Mouse (Mus musculus) embryonic stem cell, embryonic (primary cell): ENCODE measurements at regions not wholly inside any gene's neighbourhood (a gene's known extent, or its start where the extent isn't known, plus 50 kb on each side); places are given as distances from the start of the nearest gene placed in this dataset.
"Not testable (repeated sequence)": the region's sequence is repeated elsewhere in the genome, so short reads cannot be mapped to it uniquely, and the experiment has no call there.

Experiments used
- CTCF ChIA-PET, 4 experiments: fragments of 300-600 bp in 2 of 4; fragments of 350-600 bp in 2 of 4; sonication (Branson Sonifier 250); formaldehyde crosslinking; loops; one replicate each; lab custom pipeline; 2022; ENCODE audit warnings: inconsistent platforms in 2 of 4; lab: Charles Lee
- POLR2A ChIA-PET, 4 experiments: fragments of 300-600 bp in 2 of 4; fragments of 350-600 bp in 2 of 4; sonication (Branson Sonifier 250); formaldehyde crosslinking; loops; one replicate each; lab custom pipeline; 2022; ENCODE audit warnings: antibody characterized with exemption in 4 of 4, inconsistent platforms in 1 of 4; lab: Charles Lee

- ChIA-PET POLR2A (interaction anchor here in 1 of 4 experiments (0.5 to 0.7 kb wide), 2 partner anchors 108 to 326 kb away, joined by 3 read pairs; no protein-coding TSS in a partner anchor), CTCF (no interaction called here)
Measured at GRCm38 (mm10) chr5:149870596-149870995, 147.9 kb upstream of the Rxfp2 start.

GRCm38 (mm10) chr5:149871521-149871920, 147.0 kb upstream of the Rxfp2 start:
- POLR2A ChIA-PET: no interaction called here
- CTCF ChIA-PET: interaction anchor here in 3 of 4 experiments (0.7 to 1.2 kb wide), 3 partner anchors 11 to 178 kb away, joined by 3 to 5 read pairs (median 4); no protein-coding TSS in a partner anchor

- POLR2A ChIA-PET: no interaction called here
- CTCF ChIA-PET: interaction anchor here in 2 of 4 experiments (0.6 to 1.1 kb wide), 2 partner anchors 12 to 347 kb away, joined by 3 read pairs; no protein-coding TSS in a partner anchor
Measured at GRCm38 (mm10) chr5:149873482-149874002, 144.9 kb upstream of the Rxfp2 start.

GRCm38 (mm10) chr5:149874342-149874741, 144.1 kb upstream of the Rxfp2 start:
- POLR2A ChIA-PET: no interaction called here
- CTCF ChIA-PET: interaction anchor here in 1 of 4 experiments (1.1 kb wide), 1 partner anchor 13 kb away, joined by 3 read pairs; no protein-coding TSS in a partner anchor

DNA sequence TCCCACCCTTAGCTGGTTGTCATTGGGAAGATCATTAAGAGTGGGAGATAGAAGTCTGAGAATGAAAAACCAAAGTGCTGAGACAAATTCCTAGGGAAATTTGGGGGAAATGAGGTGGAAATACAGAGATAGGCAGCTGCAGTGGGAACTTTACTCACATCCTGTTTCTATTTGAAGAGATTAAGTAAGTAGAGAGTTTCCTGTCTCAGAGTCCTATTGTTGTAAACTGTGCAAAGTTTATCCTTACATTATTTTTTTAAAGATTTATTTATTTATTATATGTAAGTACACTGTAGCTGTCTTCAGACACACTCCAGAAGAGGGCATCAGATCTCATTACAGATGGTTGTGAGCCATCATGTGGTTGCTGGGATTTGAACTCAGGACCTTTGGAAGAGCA, 126.0 kb upstream of the Rxfp2 start:
- POLR2A ChIA-PET, CTCF ChIA-PET: not testable (repeated sequence)

DNA sequence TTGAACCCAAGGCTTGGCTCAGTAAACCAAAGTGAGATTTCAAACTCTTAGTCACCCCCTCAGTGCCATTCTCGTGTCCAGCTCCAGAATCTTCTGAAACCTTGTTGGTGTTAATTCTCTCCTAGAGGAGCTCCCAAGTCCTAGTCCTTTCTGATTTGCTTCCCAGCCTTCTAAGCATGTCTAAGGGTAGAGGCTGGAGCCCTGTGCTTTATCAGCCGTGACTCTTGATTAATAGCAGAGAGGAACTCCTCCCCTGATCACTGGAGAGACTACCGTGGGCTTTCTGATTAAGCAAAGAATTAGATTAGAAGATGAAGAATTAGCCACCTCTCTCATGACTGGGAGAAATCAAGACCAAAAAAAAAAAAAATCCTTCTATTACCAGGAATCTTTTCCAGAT, 111.5 kb upstream of the Rxfp2 start:
- CTCF ChIA-PET: interaction anchor here in 1 of 4 experiments (0.5 kb wide), 1 partner anchor 102 kb away, joined by 3 read pairs; no protein-coding TSS in a partner anchor
- POLR2A ChIA-PET: interaction anchor here in 1 of 4 experiments (0.7 kb wide), 1 partner anchor 12 kb away, joined by 3 read pairs; no protein-coding TSS in a partner anchor

DNA sequence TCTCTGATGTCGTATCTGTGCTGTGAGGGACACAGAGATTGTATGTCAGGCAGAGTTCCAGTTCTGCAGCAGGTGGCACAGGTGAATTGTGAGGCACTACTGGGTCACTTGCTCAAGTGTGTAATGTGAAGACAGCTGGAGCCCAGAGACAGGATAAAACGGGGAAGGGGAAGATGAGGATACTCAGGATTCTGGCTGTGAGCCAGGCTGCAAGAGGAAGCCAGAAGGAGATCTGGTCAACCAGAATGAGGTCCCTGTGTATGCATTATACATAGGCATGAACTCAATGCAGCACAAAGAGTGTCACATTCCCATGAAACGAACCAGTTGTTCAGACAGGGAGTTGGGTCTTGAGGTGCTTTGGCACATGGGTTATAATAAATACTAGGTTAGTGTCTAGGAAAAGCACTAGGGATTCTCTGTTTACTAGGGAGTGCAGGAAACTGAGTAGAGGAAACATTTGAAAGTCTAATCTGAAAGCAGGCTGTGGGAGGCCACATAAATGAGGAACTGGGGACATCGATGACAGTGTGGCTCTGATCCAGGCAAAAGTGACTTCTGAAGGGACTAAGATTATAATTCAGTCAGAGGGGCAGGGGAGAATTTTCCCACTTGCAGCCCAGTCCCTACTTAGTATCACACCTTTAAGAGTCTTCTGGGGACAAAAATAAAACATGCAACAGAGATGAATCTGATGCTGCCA, 109.9 kb upstream of the Rxfp2 start:
- ChIA-PET POLR2A (interaction anchor here in 2 of 4 experiments (0.6 kb wide), 2 partner anchors 100 to 194 kb away, joined by 3 to 7 read pairs; no protein-coding TSS in a partner anchor), CTCF (no interaction called here)

- ChIA-PET CTCF (interaction anchor here in 1 of 4 experiments (0.5 kb wide), 1 partner anchor 216 kb away, joined by 5 read pairs; no protein-coding TSS in a partner anchor), POLR2A (interaction anchor here in 2 of 4 experiments (0.6 to 0.7 kb wide), 2 partner anchors 101 to 527 kb away, joined by 3 to 4 read pairs; no protein-coding TSS in a partner anchor)
Measured at GRCm38 (mm10) chr5:149909108-149909739, 109.3 kb upstream of the Rxfp2 start.

DNA sequence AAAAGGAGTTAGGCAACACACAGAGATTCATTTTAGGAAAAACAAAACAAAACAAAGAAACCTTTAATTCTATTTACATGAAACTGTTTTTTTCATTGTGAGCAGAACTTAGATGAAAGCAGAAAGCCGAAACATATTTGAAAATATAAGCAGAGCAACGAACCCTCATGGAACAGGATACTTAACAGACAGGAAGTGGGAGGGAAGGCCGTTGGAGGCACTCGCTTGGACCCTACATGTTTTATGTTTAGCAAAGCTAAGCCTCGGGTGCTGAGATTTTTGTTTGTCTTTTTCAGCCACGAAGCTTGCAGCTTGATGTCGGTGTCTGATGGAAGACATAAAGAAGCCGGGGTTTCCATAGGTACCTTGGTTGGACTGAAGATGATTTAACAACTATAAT, 108.5 kb upstream of the Rxfp2 start:
- CTCF ChIA-PET: interaction anchor here in 3 of 4 experiments (0.5 to 0.6 kb wide), 3 partner anchors 209 to 1102 kb away, joined by 3 to 5 read pairs (median 3); no protein-coding TSS in a partner anchor
- POLR2A ChIA-PET: interaction anchor here in 1 of 4 experiments (0.7 kb wide), 1 partner anchor 528 kb away, joined by 4 read pairs; no protein-coding TSS in a partner anchor

DNA sequence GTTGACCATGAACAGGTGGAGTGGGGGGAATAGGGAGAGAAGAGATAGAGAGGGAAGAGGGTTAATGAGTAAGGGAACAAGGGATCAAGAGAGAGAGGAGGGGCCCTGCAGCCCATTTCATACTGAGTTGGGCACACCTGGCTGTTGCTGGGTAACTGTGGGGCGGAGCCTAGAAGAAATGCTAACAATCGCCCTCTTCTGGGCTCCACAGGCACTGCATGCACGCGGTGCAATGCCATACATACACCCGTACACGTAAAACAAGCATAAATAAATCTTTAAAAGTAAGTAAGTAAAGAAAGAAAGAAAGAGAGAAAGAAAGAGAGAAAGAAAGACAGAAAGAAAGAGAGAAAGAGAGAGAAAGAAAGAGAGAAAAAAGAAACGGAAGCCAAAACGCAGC, 106.5 kb upstream of the Rxfp2 start:
- CTCF ChIA-PET: no interaction called here
- POLR2A ChIA-PET: no interaction called here

- POLR2A ChIA-PET: no interaction called here
- CTCF ChIA-PET: no interaction called here
Measured at GRCm38 (mm10) chr5:149915761-149916160, 102.7 kb upstream of the Rxfp2 start.

GRCm38 (mm10) chr5:149917374-149917773, 101.1 kb upstream of the Rxfp2 start:
- ChIA-PET CTCF (interaction anchor here in 1 of 4 experiments (0.6 kb wide), 1 partner anchor 132 kb away, joined by 3 read pairs; no protein-coding TSS in a partner anchor), POLR2A (interaction anchor here in 1 of 4 experiments (0.5 kb wide), 1 partner anchor 85 kb away, joined by 4 read pairs; no protein-coding TSS in a partner anchor)

DNA sequence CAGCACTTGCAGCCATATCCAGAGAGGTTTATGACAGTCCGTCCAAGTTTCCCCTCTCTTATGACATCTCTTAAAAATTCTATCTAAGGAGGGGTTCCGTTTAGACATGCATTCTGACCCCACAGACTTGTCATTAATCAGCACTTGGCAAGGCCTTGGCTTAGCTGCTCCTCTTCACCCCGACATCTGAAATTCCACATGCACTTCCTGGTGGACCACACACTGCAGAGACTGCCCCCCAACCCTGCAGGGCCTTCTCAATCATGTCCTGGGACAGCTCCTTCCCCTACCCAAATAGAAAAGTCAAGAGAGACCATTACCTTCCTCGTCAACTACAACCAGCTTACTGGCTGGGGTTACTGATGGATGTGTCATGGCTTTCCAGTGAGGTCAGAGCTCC, 99.4 kb upstream of the Rxfp2 start:
- CTCF ChIA-PET: no interaction called here
- POLR2A ChIA-PET: no interaction called here

DNA sequence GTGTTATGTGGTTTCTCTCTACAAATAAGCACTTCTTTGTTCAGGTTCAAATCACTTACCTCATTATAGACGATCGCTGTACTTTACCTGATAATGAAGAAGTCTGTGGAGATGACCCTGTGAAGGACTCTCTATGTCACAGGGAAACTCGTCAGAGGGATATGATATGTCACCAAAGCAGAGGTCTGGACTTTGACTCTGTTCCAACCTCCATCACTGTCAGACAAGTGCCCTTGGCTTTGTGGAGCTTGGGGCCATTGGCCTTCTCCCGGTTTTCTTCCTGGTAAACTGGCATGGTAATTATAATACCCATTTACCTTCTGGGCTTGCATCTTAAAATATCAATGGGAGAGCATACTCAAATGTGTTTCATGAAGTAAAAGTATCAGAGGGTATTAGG, 98.1 kb upstream of the Rxfp2 start:
- POLR2A ChIA-PET: no interaction called here
- CTCF ChIA-PET: interaction anchor here in 1 of 4 experiments (0.8 kb wide), 1 partner anchor 82 kb away, joined by 5 read pairs; no protein-coding TSS in a partner anchor

GRCm38 (mm10) chr5:149924501-149924900, 94.0 kb upstream of the Rxfp2 start:
- ChIA-PET POLR2A (interaction anchor here in 1 of 4 experiments (0.6 kb wide), 1 partner anchor 104 kb away, joined by 3 read pairs; no protein-coding TSS in a partner anchor), CTCF (interaction anchor here in 1 of 4 experiments (0.6 kb wide), 1 partner anchor 206 kb away, joined by 4 read pairs; no protein-coding TSS in a partner anchor)

- POLR2A ChIA-PET: no interaction called here
- CTCF ChIA-PET: no interaction called here
Measured at GRCm38 (mm10) chr5:149926786-149927185, 91.7 kb upstream of the Rxfp2 start.

GRCm38 (mm10) chr5:149931574-149932161, 86.8 kb upstream of the Rxfp2 start:
- CTCF ChIA-PET: interaction anchor here in 1 of 4 experiments (1.0 kb wide), 1 partner anchor 118 kb away, joined by 3 read pairs; no protein-coding TSS in a partner anchor
- POLR2A ChIA-PET: no interaction called here

DNA sequence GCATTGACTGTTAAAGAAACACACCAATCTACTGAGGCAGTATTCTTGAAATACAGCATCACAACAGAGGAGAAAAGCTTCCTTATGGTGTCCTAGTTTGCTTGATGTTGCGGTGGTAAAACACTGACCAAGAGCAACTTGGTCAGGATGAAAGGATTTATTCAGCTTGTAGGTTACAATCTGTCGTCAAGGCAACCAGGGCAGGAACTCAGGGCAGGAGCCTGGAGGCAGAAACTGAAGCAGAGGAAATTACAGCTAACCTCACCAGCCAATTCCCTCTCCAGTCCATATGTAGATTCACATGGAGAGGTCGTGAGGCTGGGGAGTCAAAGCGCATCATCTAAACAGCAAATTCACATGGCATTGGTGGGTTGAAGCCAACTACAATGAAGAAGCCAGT, 86.3 kb upstream of the Rxfp2 start:
- POLR2A ChIA-PET: no interaction called here
- CTCF ChIA-PET: interaction anchor here in 1 of 4 experiments (1.0 kb wide), 1 partner anchor 118 kb away, joined by 3 read pairs; no protein-coding TSS in a partner anchor
